Mouse (Mus musculus): Measurements from ENCODE around the gene Nt5m. TPM values are rescaled to one million over a fixed set of nuclear protein-coding genes. Genes with fewer than 3 reads are reported as not detected.

The Nt5m gene
- polyA plus RNA-seq, 1 experiment, result 19.4 TPM

DNA sequence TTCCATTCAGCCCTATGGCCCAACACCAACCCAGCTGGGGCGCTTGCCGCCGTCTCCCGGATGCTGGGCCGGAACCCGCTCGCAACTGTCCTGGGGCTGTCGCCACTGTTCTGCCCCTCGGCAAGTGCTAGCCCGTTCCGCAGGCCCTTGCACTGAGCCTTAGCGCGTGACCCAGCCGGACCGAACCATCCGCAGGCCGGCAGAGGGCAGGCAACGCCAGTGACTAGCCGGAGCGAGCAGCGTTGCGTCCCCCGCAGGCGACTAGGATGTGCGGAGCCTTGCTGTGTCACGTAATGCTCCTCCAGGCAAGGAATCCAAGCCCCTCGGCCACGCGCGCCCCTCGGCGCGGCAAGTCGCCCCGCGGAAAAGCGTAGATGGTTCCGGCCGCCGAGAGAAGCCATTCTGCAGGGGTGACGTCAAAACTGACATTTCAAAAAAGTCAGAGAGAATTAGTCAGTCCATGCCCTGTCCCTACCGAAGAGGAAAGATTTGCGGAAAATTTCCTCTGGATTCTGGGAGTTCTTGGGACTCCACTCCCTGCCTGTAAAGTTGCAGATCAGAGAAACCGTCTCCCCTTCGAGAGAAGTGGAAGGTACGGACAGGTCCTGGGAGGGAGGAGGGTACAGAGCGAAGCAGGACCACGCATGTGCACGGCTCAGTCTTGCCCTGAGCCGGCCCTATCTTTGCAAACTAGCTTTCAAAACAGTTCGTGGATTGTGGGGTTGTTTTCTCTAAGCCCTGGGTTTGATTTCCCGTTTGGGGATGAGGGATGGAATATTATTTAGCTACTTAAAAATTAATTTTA lies 29.4 kb upstream of the Nt5m start, which contains the start of gene Flcn:
Gene Flcn, minus strand, starts transcription at position 347 of the 805 bp plus-strand sequence.
- no peaks in the 10 kb centered on the region for H3K27me3 ChIP-seq (ENCODE audit: control insufficient read depth, insufficient read depth, insufficient read length)
- H3K79me3 ChIP-seq (ENCODE audit: low read depth), result peaks cover 2% of the 10 kb centered on the region
- TF ChIP-seq CTCF (IDR thresholded peaks at IDR 0.05; ENCODE audit: control insufficient read depth, insufficient read depth, insufficient read length) (no peak), CEBPB (IDR thresholded peaks at IDR 0.05; ENCODE audit: low read depth) (no peak), MYOD1 (IDR thresholded peaks at IDR 0.05; ENCODE audit: control insufficient read depth, insufficient read length, low read depth) (no peak), USF1 (IDR thresholded peaks at IDR 0.05; ENCODE audit: low read depth) (no peak), MAX (IDR thresholded peaks at IDR 0.05) (peak; percentile 44), MYOG (IDR thresholded peaks at IDR 0.05; ENCODE audit: control insufficient read depth, extremely low read depth, insufficient read length) (no peak), FOSL1 (IDR thresholded peaks at IDR 0.05; ENCODE audit: insufficient read depth, low read length, poor library complexity, severe bottlenecking) (no peak)
- H3K79me2 ChIP-seq (ENCODE audit: control insufficient read depth, insufficient read depth), result peaks cover 26% of the 10 kb centered on the region
- peak within 1 kb of the TSS; percentile 79 for H3K4me3 ChIP-seq (ENCODE audit: insufficient read depth, poor library complexity, severe bottlenecking)
- H3K36me3 ChIP-seq (ENCODE audit: control insufficient read depth, insufficient read depth), result peaks cover 17% of the 10 kb centered on the region
- peak within 1 kb of the TSS; percentile 75 for H3ac ChIP-seq (ENCODE audit: control insufficient read depth, insufficient read length, low read depth)

DNA sequence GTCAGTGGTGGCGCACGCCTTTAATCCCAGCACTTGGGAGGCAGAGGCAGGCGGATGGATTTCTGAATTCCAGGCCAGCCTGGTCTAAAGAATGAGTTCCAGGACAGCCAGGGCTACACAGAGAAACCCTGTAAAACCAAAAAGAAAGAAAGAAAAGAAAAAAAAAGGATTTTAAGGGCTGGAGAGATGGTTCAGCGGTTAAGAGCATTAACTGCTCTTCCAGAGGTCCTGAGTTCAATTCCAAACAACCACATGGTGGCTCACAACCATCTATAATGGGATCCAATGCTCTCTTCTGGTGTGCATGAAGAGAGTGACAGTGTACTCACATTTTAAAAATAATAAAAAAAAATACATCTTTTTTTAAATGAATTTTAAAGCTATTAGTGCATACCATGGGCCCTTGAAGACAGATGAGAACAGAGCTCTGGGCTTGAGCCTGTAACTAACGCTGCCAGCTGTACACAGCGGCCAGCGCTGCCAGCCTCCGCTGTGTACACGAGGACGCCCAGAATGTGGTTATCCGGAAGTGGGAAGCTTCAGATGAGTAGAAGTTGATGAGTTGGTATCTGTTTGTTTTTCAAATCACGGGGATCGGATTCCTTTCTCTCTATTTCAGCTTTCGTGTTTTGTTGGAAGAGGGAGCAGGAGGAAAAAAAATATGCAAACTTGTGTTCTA lies 28.6 kb upstream of the Nt5m start:
- Histone ChIP-seq H3K27me3 (ENCODE audit: control insufficient read depth, insufficient read depth, insufficient read length) (no peaks in the 10 kb centered on the region), H3K79me3 (ENCODE audit: low read depth) (peaks cover 2% of the 10 kb centered on the region)

DNA sequence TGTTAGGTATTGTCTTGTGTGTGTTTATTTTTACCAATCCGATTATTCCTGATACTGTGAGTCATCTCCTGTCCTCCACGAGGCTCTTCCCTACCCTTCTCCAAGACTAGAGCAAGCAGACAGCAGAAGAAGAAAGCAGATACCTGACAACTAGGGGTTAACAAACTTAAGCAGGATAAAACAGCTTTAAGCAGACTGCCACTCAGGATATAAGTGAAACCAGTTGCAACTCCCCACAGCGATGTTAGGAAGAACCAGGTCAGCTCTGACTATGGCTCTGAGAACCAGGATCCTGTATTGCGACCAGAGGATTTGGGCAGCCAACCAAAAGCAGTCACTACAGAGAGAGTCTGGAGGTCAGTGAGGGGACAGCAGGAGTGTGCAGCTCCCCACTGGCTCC lies 28.0 kb upstream of the Nt5m start:
- TF ChIP-seq CTCF (IDR thresholded peaks at IDR 0.05; ENCODE audit: control insufficient read depth, insufficient read depth, insufficient read length) (no peak), CEBPB (IDR thresholded peaks at IDR 0.05; ENCODE audit: low read depth) (no peak), MYOD1 (IDR thresholded peaks at IDR 0.05; ENCODE audit: control insufficient read depth, insufficient read length, low read depth) (no peak), MYOG (IDR thresholded peaks at IDR 0.05; ENCODE audit: control insufficient read depth, extremely low read depth, insufficient read length) (no peak), FOSL1 (IDR thresholded peaks at IDR 0.05; ENCODE audit: insufficient read depth, low read length, poor library complexity, severe bottlenecking) (no peak), MAX (IDR thresholded peaks at IDR 0.05) (no peak), USF1 (IDR thresholded peaks at IDR 0.05; ENCODE audit: low read depth) (no peak)

More for the DNA sequence above, 28.6 kb upstream of the Nt5m start:
- TF ChIP-seq CEBPB (IDR thresholded peaks at IDR 0.05; ENCODE audit: low read depth) (no peak), MAX (IDR thresholded peaks at IDR 0.05) (peak; percentile 19), FOSL1 (IDR thresholded peaks at IDR 0.05; ENCODE audit: insufficient read depth, low read length, poor library complexity, severe bottlenecking) (no peak), USF1 (IDR thresholded peaks at IDR 0.05; ENCODE audit: low read depth) (no peak), MYOD1 (IDR thresholded peaks at IDR 0.05; ENCODE audit: control insufficient read depth, insufficient read length, low read depth) (no peak)
- peak overlapping the region; percentile 79 for H3K4me3 ChIP-seq (ENCODE audit: insufficient read depth, poor library complexity, severe bottlenecking)
- H3K36me3 ChIP-seq (ENCODE audit: control insufficient read depth, insufficient read depth), result peaks cover 10% of the 10 kb centered on the region
- peaks cover 26% of the 10 kb centered on the region for H3K79me2 ChIP-seq (ENCODE audit: control insufficient read depth, insufficient read depth)
- H3ac ChIP-seq (ENCODE audit: control insufficient read depth, insufficient read length, low read depth), result no peak overlapping the region

DNA sequence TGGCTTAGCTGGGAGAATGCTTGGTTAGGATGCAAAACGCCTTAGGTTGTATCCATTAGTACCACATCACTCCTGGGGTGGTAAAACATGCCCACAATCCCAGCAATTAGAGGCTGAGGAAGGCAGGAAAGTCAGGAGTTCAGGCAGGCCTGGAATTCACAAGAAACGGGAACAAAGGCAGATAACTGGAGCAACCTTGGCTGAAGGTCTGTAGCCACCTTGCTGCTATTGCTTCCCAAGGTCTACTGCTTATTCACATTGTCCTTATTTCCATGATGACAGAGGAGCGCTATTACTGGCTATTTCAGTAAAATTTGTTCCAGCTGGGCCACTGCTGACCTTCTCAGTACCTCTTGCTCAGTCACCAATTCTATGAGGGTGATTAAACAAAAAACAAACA lies 26.0 kb upstream of the Nt5m start:
- Histone ChIP-seq H3ac (ENCODE audit: control insufficient read depth, insufficient read length, low read depth) (no peak overlapping the region), H3K27me3 (ENCODE audit: control insufficient read depth, insufficient read depth, insufficient read length) (no peaks in the 10 kb centered on the region), H3K36me3 (ENCODE audit: control insufficient read depth, insufficient read depth) (peaks cover 25% of the 10 kb centered on the region), H3K4me3 (ENCODE audit: insufficient read depth, poor library complexity, severe bottlenecking) (no peak overlapping the region), H3K79me3 (ENCODE audit: low read depth) (peaks cover 2% of the 10 kb centered on the region), H3K79me2 (ENCODE audit: control insufficient read depth, insufficient read depth) (peaks cover 14% of the 10 kb centered on the region)
- TF ChIP-seq MYOG (IDR thresholded peaks at IDR 0.05; ENCODE audit: control insufficient read depth, extremely low read depth, insufficient read length), result no peak
- no peak for TF ChIP-seq CEBPB (IDR thresholded peaks at IDR 0.05; ENCODE audit: low read depth)
- TF ChIP-seq CTCF (IDR thresholded peaks at IDR 0.05; ENCODE audit: control insufficient read depth, insufficient read depth, insufficient read length), result no peak
- no peak for TF ChIP-seq USF1 (IDR thresholded peaks at IDR 0.05; ENCODE audit: low read depth)
- TF ChIP-seq MAX (IDR thresholded peaks at IDR 0.05), result no peak
- no peak for TF ChIP-seq FOSL1 (IDR thresholded peaks at IDR 0.05; ENCODE audit: insufficient read depth, low read length, poor library complexity, severe bottlenecking)
- TF ChIP-seq MYOD1 (IDR thresholded peaks at IDR 0.05; ENCODE audit: control insufficient read depth, insufficient read length, low read depth), result no peak

More for the DNA sequence above, 28.0 kb upstream of the Nt5m start:
- Histone ChIP-seq H3K36me3 (ENCODE audit: control insufficient read depth, insufficient read depth) (peaks cover 11% of the 10 kb centered on the region), H3K79me2 (ENCODE audit: control insufficient read depth, insufficient read depth) (peaks cover 26% of the 10 kb centered on the region), H3ac (ENCODE audit: control insufficient read depth, insufficient read length, low read depth) (peak overlapping the region; percentile 48), H3K4me3 (ENCODE audit: insufficient read depth, poor library complexity, severe bottlenecking) (no peak overlapping the region), H3K79me3 (ENCODE audit: low read depth) (peaks cover 2% of the 10 kb centered on the region), H3K27me3 (ENCODE audit: control insufficient read depth, insufficient read depth, insufficient read length) (no peaks in the 10 kb centered on the region)

DNA sequence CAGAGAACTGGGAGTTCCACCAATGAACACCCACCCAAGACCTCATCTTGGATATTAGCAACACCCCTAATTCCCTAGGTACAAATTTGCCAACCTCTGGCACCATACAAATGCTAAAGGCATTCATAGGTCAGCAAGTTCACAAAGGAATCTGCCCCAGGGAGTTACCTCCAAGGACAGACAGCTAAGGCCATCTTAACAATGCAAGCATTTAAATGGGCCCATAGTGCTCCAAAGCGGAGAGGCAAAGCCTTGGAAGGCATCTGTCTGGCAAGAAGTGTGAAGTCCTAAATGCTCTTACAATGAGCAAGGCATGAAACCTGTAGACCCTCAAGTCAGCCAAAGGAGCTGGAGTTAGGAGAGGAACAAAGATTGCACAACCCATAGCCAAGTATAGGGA lies 24.9 kb upstream of the Nt5m start:
- Histone ChIP-seq H3K36me3 (ENCODE audit: control insufficient read depth, insufficient read depth) (peaks cover 36% of the 10 kb centered on the region), H3K79me2 (ENCODE audit: control insufficient read depth, insufficient read depth) (peaks cover 3% of the 10 kb centered on the region), H3K79me3 (ENCODE audit: low read depth) (peaks cover 1% of the 10 kb centered on the region), H3K4me3 (ENCODE audit: insufficient read depth, poor library complexity, severe bottlenecking) (no peak overlapping the region), H3ac (ENCODE audit: control insufficient read depth, insufficient read length, low read depth) (no peak overlapping the region), H3K27me3 (ENCODE audit: control insufficient read depth, insufficient read depth, insufficient read length) (no peaks in the 10 kb centered on the region)
- TF ChIP-seq CEBPB (IDR thresholded peaks at IDR 0.05; ENCODE audit: low read depth) (no peak), MYOD1 (IDR thresholded peaks at IDR 0.05; ENCODE audit: control insufficient read depth, insufficient read length, low read depth) (no peak), MYOG (IDR thresholded peaks at IDR 0.05; ENCODE audit: control insufficient read depth, extremely low read depth, insufficient read length) (no peak), FOSL1 (IDR thresholded peaks at IDR 0.05; ENCODE audit: insufficient read depth, low read length, poor library complexity, severe bottlenecking) (no peak), CTCF (IDR thresholded peaks at IDR 0.05; ENCODE audit: control insufficient read depth, insufficient read depth, insufficient read length) (no peak)
